Mouse (Mus musculus) ES-E14 (cell line): ENCODE measurements around the gene Pcgf1.

Source experiments
- CHD2 ChIP-seq: IDR thresholded peaks from 2 replicates; pipeline ENCODE4 v1.6.1; 2014; ENCODE audit warnings: mild to moderate bottlenecking, low read depth, low read length, inconsistent platforms
- ZC3H11A ChIP-seq: IDR thresholded peaks from 2 replicates; pipeline ENCODE4 v1.6.1; 2012; ENCODE audit warnings: low read depth, mild to moderate bottlenecking, inconsistent platforms, low read length, borderline replicate concordance

GRCm38 (mm10) chr6:83057790-83058189 lies 19.9 kb upstream of the Pcgf1 start, which contains the start of gene Dqx1:
- no peak for TF ChIP-seq ZC3H11A
- no peak for TF ChIP-seq CHD2
